Mouse (Mus musculus) hindbrain, embryonic 11.5 days (tissue): ENCODE measurements around the gene Cpne1. TPM values are rescaled to one million over a fixed set of nuclear protein-coding genes. Genes with fewer than 3 reads are reported as not detected.

Experiments used
- ATAC-seq: fragments of 200-750 bp; cut with Nextera tagmentation; 2 replicates; pipeline ENCODE4 v1.8.0; 2017; ENCODE audit warnings: mild to moderate bottlenecking, moderate TSS enrichment, moderate library complexity; ENCODE audit not compliant: low FRiP score
- DNase-seq: peaks from one replicate; pipeline ENCODE4 v3.0.0-alpha.2; 2015; ENCODE audit warnings: low spot score
- H3K27ac ChIP-seq: fragments of 300-500 bp; sonication (generic); 2 replicates; pipeline ENCODE4 v1.5.1; 2014; ENCODE audit warnings: mild to moderate bottlenecking, low read depth, low read length
- H3K27me3 ChIP-seq: fragments of 300-500 bp; sonication (generic); 2 replicates; pipeline ENCODE4 v1.6.1; 2014; ENCODE audit warnings: mild to moderate bottlenecking, low read length, moderate library complexity, mixed read lengths; ENCODE audit not compliant: control insufficient read depth, insufficient read depth
- H3K36me3 ChIP-seq: fragments of 300-500 bp; sonication (generic); 2 replicates; pipeline ENCODE4 v1.6.1; 2014; ENCODE audit warnings: mild to moderate bottlenecking, low read length, moderate library complexity, mixed read lengths; ENCODE audit not compliant: control insufficient read depth, insufficient read depth
- H3K4me1 ChIP-seq: fragments of 300-500 bp; sonication (generic); replicated peaks from 2 replicates; pipeline ENCODE4 v1.6.1; 2014; ENCODE audit warnings: low read length, mixed read lengths; ENCODE audit not compliant: control insufficient read depth, insufficient read depth
- H3K4me2 ChIP-seq: fragments of 300-500 bp; sonication (generic); replicated peaks from 2 replicates; pipeline ENCODE4 v1.6.1; 2014; ENCODE audit warnings: mild to moderate bottlenecking, low read depth, low read length
- H3K4me3 ChIP-seq: fragments of 300-500 bp; sonication (generic); 2 replicates; pipeline ENCODE4 v1.5.1; 2014; ENCODE audit warnings: low read depth, low read length
- H3K9ac ChIP-seq: fragments of 300-500 bp; sonication (generic); 2 replicates; pipeline ENCODE4 v1.6.1; 2014; ENCODE audit warnings: low read depth, low read length
- H3K9me3 ChIP-seq: fragments of 300-500 bp; sonication (generic); 2 replicates; pipeline ENCODE4 v1.6.1; 2016; ENCODE audit warnings: low read length; ENCODE audit not compliant: control insufficient read depth
- WGBS: fragments of 180-500 bp; shearing (Covaris S2); extraction: QIAGEN DNeasy Blood & Tissue Kit; methylation state at CpG from one replicate; pipeline ENCODE4 v1.1.7; 2014; 5-methylcytosine and 5-hydroxymethylcytosine counted together
- polyA plus RNA-seq: library from polyadenylated mRNA; unstranded; fragments of >200 nt; fragmentation: Nextera tagmentation; extraction: Ambion mirVana; gene quantifications from 2 replicates; pipeline ENCODE4 v1.2.1, GENCODE M21; 2014

Gene Cpne1
- polyA plus RNA-seq, 1 experiment from 2014 or later = 45.1 TPM

DNA sequence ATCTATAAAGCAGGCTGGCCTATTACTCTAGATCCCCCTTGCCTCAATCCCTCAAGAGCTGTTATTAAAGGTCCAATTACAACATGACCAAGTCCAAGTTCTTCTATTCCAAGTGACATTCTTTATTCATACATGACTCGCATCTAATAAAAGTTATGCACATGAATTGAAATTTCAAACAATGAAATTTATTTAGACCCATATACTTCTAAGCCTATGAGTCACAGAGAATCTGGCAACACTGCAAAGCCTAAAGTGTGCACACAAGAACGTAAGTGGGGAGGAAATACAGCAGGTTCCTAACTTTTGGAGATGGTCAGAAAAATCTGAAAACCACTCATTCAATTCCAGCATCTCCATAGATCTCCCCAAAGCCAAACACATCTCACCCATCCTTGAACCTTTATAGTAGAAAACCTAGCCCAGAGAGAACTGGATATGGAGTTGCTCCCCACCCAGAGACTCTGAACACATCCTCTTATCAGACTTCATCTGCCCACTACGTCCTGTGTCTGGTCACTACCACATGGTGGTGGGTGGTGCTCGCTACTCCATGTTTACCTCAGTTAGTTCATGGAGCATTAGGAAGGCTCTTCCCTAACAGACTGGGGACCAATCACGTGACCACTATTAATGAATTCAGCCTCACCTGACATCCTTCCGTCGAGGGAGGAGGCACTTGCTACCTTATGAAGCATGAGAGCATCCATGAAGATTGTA, 24.2 kb downstream of the Cpne1 start:
- Histone ChIP-seq H3K27me3 (no peaks in the 10 kb centered on the region), H3K9me3 (no peaks in the 10 kb centered on the region), H3K36me3 (no peaks in the 10 kb centered on the region), H3K4me3 (no peak overlapping the region), H3K9ac (no peak overlapping the region), H3K4me1 (0 out of 2 replicates have a peak, but pooled peaks cover 2% of the 10 kb centered on the region), H3K4me2 (no peak overlapping the region), H3K27ac (no peak overlapping the region)
- WGBS = 89% methylated on average over 7 of the region's 7 CpGs
- DNase-seq = no peak
- ATAC-seq = no peak

GRCm38 (mm10) chr2:156084541-156084940, 27.2 kb downstream of the Cpne1 start:
- DNase-seq (no peak), ATAC-seq (no peak)
- Histone ChIP-seq H3K4me3 (no peak overlapping the region), H3K9me3 (no peaks in the 10 kb centered on the region), H3K27me3 (no peaks in the 10 kb centered on the region), H3K27ac (no peak overlapping the region), H3K9ac (no peak overlapping the region), H3K4me2 (no peak overlapping the region), H3K4me1 (0 out of 2 replicates have a peak, but pooled peaks cover under 1% of the 10 kb centered on the region), H3K36me3 (no peaks in the 10 kb centered on the region)
- WGBS = 94% methylated on average over 3 of the region's 3 CpGs

- DNase-seq = no peak
- H3K4me3 ChIP-seq = no peak overlapping the region
- H3K4me2 ChIP-seq = no peak overlapping the region
- no peaks in the 10 kb centered on the region for H3K4me1 ChIP-seq
- H3K27ac ChIP-seq = no peak overlapping the region
- H3K36me3 ChIP-seq = peaks cover 22% of the 10 kb centered on the region; the same call in 1 of the 2 replicates
- no peaks in the 10 kb centered on the region for H3K27me3 ChIP-seq
- no peak for ATAC-seq
- 91% methylated on average over 7 of the region's 7 CpGs for WGBS
- H3K9ac ChIP-seq = no peak overlapping the region
- no peaks in the 10 kb centered on the region for H3K9me3 ChIP-seq
These were observed 31.4 kb downstream of the Cpne1 start for GRCm38 (mm10) chr2:156080391-156080790.

DNA sequence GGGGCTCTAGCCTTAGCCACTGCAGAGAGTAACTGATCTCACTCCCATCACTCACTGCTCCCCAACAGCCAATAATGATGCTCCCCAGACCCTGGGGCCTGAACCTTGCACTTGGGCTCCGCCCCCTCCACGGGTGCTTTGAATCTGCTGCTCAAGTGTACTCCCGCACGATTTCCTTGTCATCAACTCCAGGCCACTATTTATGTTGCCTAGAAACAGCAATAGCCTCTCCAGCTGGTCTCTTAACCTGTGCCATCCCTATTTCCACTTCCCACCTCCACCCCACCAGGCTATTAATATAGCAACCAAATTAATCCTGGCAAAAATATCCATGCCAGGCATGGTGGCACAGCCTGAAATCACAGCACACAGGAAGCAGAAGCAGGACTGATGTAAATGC, 32.1 kb downstream of the Cpne1 start:
- Histone ChIP-seq H3K36me3 (peaks cover 23% of the 10 kb centered on the region; the same call in 1 of the 2 replicates), H3K4me1 (no peaks in the 10 kb centered on the region), H3K4me3 (no peak overlapping the region), H3K27ac (no peak overlapping the region), H3K9me3 (no peaks in the 10 kb centered on the region), H3K9ac (no peak overlapping the region), H3K27me3 (no peaks in the 10 kb centered on the region), H3K4me2 (no peak overlapping the region)
- DNase-seq (no peak), ATAC-seq (no peak)
- 62% methylated on average over 4 of the region's 4 CpGs for WGBS

- no peak for DNase-seq
- no peaks in the 10 kb centered on the region for H3K4me1 ChIP-seq
- WGBS = 93% methylated on average over 8 of the region's 8 CpGs
- ATAC-seq = no peak
- H3K27me3 ChIP-seq = no peaks in the 10 kb centered on the region
- no peaks in the 10 kb centered on the region for H3K9me3 ChIP-seq
- no peak overlapping the region for H3K4me3 ChIP-seq
- no peak overlapping the region for H3K4me2 ChIP-seq
- no peak overlapping the region for H3K27ac ChIP-seq
- H3K36me3 ChIP-seq = peaks cover 23% of the 10 kb centered on the region; the same call in 1 of the 2 replicates
- H3K9ac ChIP-seq = no peak overlapping the region
These were observed 32.6 kb downstream of the Cpne1 start for GRCm38 (mm10) chr2:156079183-156079560.

GRCm38 (mm10) chr2:156078421-156079182, 33.2 kb downstream of the Cpne1 start:
- ATAC-seq (no peak), DNase-seq (no peak)
- H3K9ac ChIP-seq = no peak overlapping the region
- no peaks in the 10 kb centered on the region for H3K9me3 ChIP-seq
- no peak overlapping the region for H3K27ac ChIP-seq
- H3K4me3 ChIP-seq = no peak overlapping the region
- H3K4me2 ChIP-seq = no peak overlapping the region
- WGBS = 95% methylated on average over 16 of the region's 16 CpGs
- no peaks in the 10 kb centered on the region for H3K4me1 ChIP-seq
- H3K36me3 ChIP-seq = peaks cover 23% of the 10 kb centered on the region; the same call in 1 of the 2 replicates
- no peaks in the 10 kb centered on the region for H3K27me3 ChIP-seq

DNA sequence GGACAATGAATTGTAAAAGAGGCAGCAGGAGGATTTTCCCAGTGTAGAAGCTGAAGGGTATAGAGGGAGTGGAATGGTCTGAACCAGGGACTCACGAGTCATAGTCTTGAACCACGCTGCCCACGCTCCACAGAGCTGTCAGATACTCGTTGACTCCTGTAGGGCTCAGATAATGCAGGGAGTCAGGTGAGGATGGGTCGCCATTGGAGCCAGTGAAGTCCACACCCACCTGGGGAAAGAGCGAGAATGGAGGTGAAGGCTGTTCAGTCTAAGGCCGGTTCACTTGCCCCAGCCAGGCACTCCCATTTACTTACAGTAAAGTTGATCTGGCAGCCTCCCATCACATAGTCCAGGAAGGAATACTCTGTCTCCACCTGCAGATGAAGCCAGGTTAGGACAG, 34.3 kb downstream of the Cpne1 start:
- ATAC-seq (no peak), DNase-seq (no peak)
- no peaks in the 10 kb centered on the region for H3K4me1 ChIP-seq
- H3K27me3 ChIP-seq = no peaks in the 10 kb centered on the region
- no peak overlapping the region for H3K27ac ChIP-seq
- no peaks in the 10 kb centered on the region for H3K9me3 ChIP-seq
- WGBS = 91% methylated on average over 7 of the region's 7 CpGs
- no peak overlapping the region for H3K9ac ChIP-seq
- no peak overlapping the region for H3K4me3 ChIP-seq
- H3K4me2 ChIP-seq = no peak overlapping the region
- H3K36me3 ChIP-seq = peaks cover 25% of the 10 kb centered on the region; the same call in 1 of the 2 replicates

GRCm38 (mm10) chr2:156073725-156074124, 38.0 kb downstream of the Cpne1 start:
- Histone ChIP-seq H3K27ac (no peak overlapping the region), H3K36me3 (peaks cover 27% of the 10 kb centered on the region; the same call in 1 of the 2 replicates), H3K4me3 (no peak overlapping the region), H3K4me2 (no peak overlapping the region), H3K9ac (no peak overlapping the region), H3K27me3 (no peaks in the 10 kb centered on the region), H3K9me3 (no peaks in the 10 kb centered on the region), H3K4me1 (no peaks in the 10 kb centered on the region)
- DNase-seq (no peak), ATAC-seq (no peak)
- 97% methylated on average over 15 of the region's 15 CpGs for WGBS
